Mouse (Mus musculus) megakaryocyte progenitor cell, adult 5-6 weeks (primary cell): ENCODE measurements around the gene Fanca. TPM values are rescaled to one million over a fixed set of nuclear protein-coding genes. Genes with fewer than 3 reads are reported as not detected.
"Not testable (repeated sequence)": the region's sequence is repeated elsewhere in the genome, so short reads cannot be mapped to it uniquely, and the experiment has no call there.

Source experiments
- ATAC-seq: replicated peaks from 2 replicates; pipeline ENCODE4 v1.8.0; 2016; ENCODE audit warnings: mild to moderate bottlenecking, moderate TSS enrichment, inconsistent platforms; ENCODE audit not compliant: poor library complexity
- total RNA-seq, 2 experiments: library from RNA; stranded (forward) in 1 of 2; stranded (reverse) in 1 of 2; fragments of 157-497, 149-512 nt in 1 of 2; fragments of 200-1000 nt in 1 of 2; gene quantifications; 2 replicates each; pipeline versions ENCODE4 v1.2.3 to v1.2.4; 2015 to 2017

Fanca gene
- total RNA-seq, 2 experiments from 2014 or later, result 34.5 to 41.3 TPM

DNA sequence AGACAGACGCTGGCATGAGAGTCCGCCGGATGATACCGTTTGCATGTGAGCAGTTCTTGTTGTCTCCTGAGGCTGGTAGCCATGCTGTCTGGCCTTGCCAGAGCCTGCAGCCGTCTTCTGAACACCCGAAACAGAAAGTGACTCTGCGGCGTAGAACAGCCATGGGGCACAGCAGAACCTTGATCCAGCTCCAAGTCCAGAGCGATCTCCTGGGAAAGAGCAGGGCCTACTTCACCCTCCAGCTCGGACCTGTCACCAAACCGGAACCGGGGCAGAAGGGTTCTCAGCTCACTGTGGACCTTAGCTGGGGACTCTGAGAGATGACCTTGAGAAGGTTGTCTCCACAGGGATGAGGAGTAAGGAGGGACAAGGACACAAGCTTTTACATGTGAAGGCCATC lies 43.3 kb downstream of the Fanca start:
- ATAC-seq, result no peak

GRCm38 (mm10) chr8:123274447-123274846 lies 43.9 kb downstream of the Fanca start:
- no peak for ATAC-seq

GRCm38 (mm10) chr8:123271901-123272300 lies 46.5 kb downstream of the Fanca start:
- no peak for ATAC-seq

DNA sequence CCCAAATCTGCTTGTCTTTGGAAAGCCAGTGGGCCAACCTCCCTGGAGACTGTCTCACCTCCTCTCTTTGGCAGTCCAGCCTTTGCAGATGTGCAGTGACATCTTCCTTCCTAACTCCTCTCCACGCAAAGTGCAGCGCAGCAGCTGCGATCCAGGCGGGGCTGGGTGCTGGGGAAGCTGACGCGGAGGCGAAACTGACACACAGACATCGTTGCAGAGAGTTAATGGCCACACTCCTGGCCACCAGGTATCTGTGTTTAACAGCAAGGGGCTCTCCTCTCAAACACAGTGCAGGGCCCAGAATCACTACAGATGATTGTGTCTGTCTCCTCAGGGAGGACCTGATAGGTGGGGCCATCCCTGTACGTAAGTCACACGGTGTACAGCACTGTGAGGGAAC lies 47.2 kb downstream of the Fanca start:
- ATAC-seq, result no peak

DNA sequence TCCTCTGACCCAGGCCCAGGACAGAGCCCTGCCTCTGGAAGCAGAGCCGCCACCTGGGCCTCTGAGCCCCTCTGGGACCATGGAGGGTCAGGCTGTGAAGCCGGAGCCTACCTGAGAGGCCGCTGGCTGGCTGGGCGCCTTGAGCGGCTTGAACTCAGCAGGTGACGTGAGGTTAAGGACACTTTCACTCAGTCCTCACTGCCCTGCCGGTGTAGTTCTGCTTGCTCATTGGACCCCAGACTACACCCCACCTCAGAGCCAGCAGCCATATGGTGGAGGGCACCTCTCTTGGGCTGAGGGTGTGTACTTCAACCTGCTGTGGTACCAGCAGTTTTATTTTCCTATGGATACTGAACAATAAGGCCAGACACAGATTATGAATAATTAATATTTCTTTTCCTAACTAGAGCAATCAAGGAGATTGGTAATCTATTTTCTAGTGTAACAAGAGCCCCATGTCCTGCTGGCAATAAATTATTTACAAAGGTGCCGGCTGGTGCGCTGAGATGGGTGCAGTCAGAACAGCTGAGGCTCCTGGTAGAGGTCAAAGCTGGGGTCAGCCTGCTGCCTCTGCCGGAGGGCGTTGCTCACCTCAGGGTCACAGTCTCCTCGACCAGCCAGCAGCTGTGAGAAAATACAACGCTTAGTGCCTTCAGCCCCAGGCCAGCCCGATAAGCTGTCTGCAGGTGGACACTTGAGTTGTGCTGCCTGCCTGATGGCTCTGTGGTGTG lies 50.3 kb downstream of the Fanca start:
- no peak for ATAC-seq

- not testable (repeated sequence) for ATAC-seq
Measured at GRCm38 (mm10) chr8:123257593-123257992, 60.8 kb downstream of the Fanca start.

DNA sequence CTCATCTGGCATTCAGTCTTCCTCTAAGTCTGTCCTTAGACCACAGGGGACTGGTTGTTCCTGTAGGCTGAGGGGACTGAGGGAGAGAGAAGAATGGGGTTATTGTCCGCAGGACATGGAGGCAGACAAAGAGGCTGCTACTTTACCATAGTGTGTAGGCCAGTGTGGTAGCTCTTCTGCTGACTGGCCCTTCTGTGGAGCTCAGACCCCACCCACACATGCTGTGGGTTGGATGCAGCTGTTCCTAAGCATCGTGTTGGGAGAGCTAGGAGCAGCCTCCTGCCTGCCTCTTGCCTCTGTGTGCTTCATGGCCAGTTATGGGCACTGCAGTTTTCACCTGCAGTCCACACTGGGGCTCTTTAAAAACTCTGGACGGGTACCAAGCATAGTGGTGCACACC lies 61.3 kb downstream of the Fanca start:
- no peak for ATAC-seq

DNA sequence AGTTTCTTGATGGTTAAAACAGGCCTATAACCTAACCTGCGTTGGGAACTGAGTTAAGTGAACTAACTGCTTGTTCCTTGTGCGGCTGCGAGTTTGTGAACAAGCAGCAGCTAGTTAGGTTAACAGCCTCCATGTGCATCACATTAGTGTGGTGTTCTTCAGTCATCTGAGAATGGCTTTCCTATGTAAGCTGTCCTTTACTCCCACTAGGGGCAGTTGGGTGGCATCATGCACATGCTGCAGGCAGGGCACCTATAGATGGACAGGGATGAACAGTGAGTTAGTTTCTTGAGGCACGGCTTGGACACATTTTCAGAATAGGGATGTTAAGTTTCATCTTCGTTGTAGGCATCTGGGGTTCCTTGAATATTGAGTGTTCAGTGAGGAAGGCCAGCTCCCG lies 63.2 kb downstream of the Fanca start:
- peak; percentile 54 for ATAC-seq

- ATAC-seq, result peak; percentile 88
Measured at GRCm38 (mm10) chr8:123254099-123254885, 64.1 kb downstream of the Fanca start, which contains the start of the genes Zfp276 and Vps9d1. Zfp276 (plus strand) TSS chr8:123254195. Vps9d1 (minus strand) TSS chr8:123254348.

GRCm38 (mm10) chr8:123253451-123254098 lies 64.8 kb downstream of the Fanca start:
- ATAC-seq, result no peak

DNA sequence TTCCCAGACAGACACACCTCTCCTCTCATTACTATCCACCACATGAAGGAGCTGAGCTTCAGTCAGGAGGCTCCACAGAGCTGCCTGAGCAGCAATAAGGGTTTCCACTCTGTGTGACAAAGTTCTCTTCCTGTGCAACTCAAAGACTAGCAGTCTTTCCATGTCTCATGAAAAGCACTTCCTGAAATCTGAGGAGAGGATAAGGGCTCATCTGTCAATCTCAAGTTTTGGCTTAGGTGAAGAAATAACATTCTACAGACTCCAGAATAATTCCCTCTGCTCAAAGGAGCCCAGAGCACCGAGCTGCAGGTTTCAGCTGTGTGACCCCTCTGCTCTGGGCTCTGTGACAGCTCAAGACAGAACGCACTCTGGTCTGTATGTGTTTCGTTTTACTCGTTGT lies 65.5 kb downstream of the Fanca start:
- no peak for ATAC-seq

DNA sequence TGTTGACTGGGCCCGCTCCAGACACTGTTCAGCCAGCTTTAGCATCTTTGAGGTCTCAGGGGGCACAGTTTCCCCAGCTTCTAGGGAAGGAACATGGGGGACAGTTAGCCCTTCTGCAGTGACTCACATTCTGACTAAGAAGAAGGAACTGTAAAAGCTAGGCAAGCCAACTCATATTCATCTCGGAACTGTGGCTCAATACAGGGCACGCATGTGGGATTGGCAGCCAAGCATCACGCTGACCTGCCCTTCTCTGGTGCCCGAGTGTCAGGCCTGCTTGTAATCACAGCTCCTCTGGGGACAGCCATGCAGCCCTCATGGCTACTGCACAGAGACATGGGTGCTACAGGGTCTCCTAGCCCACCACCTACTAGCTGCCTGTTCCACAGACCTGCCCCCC lies 67.4 kb downstream of the Fanca start:
- ATAC-seq, result no peak

GRCm38 (mm10) chr8:123248596-123248995 lies 69.8 kb downstream of the Fanca start:
- ATAC-seq, result peak; percentile 64

- ATAC-seq, result no peak
Measured at GRCm38 (mm10) chr8:123247748-123248147, 70.6 kb downstream of the Fanca start.

DNA sequence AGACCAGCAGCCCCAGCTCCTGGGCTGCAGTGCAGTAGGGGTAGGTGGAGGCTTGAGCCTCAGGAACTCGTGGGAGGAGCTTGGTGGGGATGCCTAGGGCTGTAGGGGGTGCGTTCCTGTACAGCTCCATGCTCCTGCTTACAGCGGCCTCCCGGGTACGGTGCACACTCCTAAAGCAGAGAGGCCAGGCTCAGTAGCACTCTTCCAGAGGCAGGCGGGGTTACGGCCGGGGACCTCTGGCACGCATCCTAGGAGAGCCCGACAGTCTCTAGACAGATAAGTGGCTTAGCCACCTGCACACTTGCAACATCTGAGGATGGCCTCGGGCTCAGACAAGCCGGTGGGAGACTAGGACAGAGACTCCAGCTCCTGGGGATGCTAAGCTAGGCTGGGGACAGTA lies 72.8 kb downstream of the Fanca start:
- ATAC-seq, result no peak

GRCm38 (mm10) chr8:123244382-123244781 lies 74.0 kb downstream of the Fanca start:
- ATAC-seq, result no peak

- ATAC-seq, result no peak
Measured at GRCm38 (mm10) chr8:123243053-123243452, 75.3 kb downstream of the Fanca start.

DNA sequence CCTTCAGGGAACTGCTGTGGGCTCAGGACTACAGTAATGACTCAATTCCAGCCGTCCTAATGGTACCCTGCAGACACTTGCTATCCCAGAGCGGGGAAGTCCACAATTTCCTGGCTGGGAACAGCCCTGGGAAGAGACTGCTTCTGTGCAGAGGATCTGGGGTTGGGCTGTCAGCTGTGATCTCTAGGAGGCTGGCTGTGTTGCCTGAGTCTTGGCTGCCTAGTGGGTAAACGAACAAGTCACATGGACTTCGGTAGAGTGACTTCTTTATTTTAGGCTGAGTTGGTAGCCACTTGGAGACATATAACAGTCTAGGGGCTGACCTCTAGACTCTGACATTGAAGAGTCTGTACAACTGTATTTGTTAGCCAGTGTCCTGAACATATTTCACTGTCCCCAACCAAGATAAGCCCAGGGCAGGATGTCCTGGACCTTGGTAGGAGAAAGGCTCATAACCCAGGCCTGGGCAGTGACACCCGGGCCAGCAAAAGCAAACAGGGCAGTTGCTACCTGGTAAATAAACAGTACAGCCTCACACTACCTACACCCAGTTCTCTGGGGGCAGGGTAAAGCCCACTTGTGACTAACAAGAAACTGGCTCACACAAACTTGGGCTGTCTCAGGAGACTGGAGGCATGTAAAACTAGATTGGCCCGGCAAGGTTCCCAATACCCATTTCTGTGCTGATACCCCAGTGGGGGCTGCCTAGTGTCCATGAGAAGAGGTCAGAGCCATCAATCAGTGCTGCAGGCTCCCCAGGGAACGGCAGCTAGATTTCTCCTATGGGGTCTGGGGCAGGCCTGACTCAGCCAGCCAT lies 76.1 kb downstream of the Fanca start:
- no peak for ATAC-seq

GRCm38 (mm10) chr8:123239398-123239797 lies 79.0 kb downstream of the Fanca start:
- no peak for ATAC-seq

DNA sequence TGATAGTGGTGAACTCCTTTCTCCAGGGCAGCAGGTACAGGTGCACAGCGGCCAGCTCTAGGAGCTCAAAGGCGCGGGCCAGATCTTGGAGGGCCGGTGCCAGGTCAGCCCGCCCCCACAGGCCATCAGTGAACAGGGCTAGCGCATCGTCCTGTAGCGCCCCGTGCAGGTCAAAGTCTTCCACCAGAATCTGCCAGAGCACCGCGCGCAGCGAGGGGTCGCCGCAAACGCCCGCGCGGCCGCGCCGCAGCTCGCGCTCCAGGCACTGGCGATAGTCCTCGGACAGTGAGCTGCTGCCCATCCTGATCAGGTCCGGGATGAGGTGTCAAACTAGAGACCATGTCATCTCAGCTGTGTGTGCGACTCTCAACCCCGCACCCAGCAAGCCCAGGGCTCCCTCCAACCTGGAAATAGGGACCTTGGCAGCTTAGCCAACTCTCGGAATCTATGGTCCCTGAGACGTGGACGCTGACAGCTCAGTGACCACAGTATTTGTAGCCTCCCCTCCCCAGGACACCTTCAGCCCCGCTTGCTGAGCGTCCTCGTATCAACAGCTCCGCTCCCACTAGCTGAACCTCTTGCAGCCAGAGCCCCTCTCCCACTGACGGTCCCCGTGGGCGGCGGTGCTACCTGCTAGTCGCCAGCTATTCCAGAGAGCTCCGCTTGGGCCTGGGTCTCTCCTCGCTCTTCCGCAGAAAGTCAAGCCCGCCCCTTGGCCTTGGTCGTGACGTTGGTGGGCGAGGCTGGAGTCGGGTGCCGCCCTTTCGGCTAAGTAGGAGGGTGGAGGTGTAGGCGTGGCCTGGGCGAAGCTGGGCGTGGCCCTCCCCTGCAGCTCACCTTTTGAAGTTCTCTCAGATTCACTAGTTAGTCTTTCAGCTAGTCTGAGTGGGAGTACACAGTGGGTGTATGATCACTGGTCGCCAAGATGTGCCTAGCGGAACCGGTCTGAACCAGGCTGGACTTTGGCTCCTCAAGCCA lies 82.6 kb downstream of the Fanca start, which contains the start of gene Spata2l:
TSS of gene Spata2l (minus strand) at position 714 of the 978 bp plus-strand sequence.
- ATAC-seq, result peak; percentile 95
